Mouse (Mus musculus) hindbrain, embryonic 12.5 days (tissue): Measurements from ENCODE around the gene Clcn7. TPM values are rescaled to one million over a fixed set of nuclear protein-coding genes. Genes with fewer than 3 reads are reported as not detected.

ENCODE experiments used
- ATAC-seq: fragments of 200-750 bp; cut with Nextera tagmentation; 2 replicates; pipeline ENCODE4 v1.8.0; 2017; ENCODE audit warnings: moderate TSS enrichment; ENCODE audit not compliant: low FRiP score
- H3K27ac ChIP-seq: fragments of 300-500 bp; sonication (generic); 2 replicates; pipeline ENCODE4 v1.5.1; 2016; ENCODE audit warnings: mild to moderate bottlenecking
- H3K27me3 ChIP-seq: fragments of 300-500 bp; sonication (generic); 2 replicates; pipeline ENCODE4 v1.6.1; 2016; ENCODE audit warnings: mild to moderate bottlenecking
- H3K36me3 ChIP-seq: fragments of 300-500 bp; sonication (generic); 2 replicates; pipeline ENCODE4 v1.6.1; 2016; ENCODE audit warnings: mild to moderate bottlenecking
- H3K4me1 ChIP-seq: fragments of 300-500 bp; sonication (generic); 2 replicates; pipeline ENCODE4 v1.6.1; 2016
- H3K4me2 ChIP-seq: fragments of 300-500 bp; sonication (generic); replicated peaks from 2 replicates; pipeline ENCODE4 v1.6.1; 2016; ENCODE audit warnings: mild to moderate bottlenecking
- H3K4me3 ChIP-seq: fragments of 300-500 bp; sonication (generic); 2 replicates; pipeline ENCODE4 v1.5.1; 2016; ENCODE audit warnings: mild to moderate bottlenecking
- H3K9ac ChIP-seq: fragments of 300-500 bp; sonication (generic); 2 replicates; pipeline ENCODE4 v1.6.1; 2016; ENCODE audit warnings: mild to moderate bottlenecking, moderate library complexity
- H3K9me3 ChIP-seq: fragments of 300-500 bp; sonication (generic); replicated peaks from 2 replicates; pipeline ENCODE4 v1.6.1; 2016; ENCODE audit warnings: mild to moderate bottlenecking
- WGBS: fragments of 180-500 bp; shearing (Covaris S2); methylation state at CpG from one replicate; pipeline ENCODE4 v1.1.7; 2016; 5-methylcytosine and 5-hydroxymethylcytosine counted together
- polyA plus RNA-seq: library from polyadenylated mRNA; unstranded; fragments of >200 nt; fragmentation: Nextera tagmentation; extraction: Ambion mirVana; gene quantifications from 2 replicates; pipeline ENCODE4 v1.2.1, GENCODE M21; 2016

Clcn7 gene
- 24.4 and 26.9 TPM in 2 replicates for polyA plus RNA-seq

DNA sequence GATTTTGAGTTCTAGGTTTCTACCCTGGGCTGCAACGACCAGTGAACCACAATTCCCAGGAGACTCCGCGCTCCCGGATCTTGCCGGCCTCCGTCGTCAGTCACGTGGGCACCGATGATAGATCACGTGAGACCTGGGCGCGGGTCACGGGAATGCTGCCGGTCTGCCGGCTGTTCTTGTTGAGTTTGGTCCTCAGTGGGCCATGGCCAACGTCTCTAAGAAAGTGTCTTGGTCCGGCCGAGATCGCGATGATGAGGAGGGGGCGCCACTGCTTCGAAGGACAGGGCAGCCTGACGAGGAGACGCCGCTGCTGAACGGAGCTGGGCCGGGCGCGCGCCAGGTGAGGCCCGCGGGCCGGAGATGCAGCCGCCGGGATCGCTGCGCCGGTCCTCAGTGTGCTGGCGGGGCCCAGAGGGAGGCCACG lies at the start of gene Clcn7:
Clcn7 (plus strand) TSS at position 117 of the 424 bp plus-strand sequence.
- Histone ChIP-seq H3K9ac (peak within 1 kb of the TSS; percentile 80), H3K9me3 (no peaks in the 10 kb centered on the region), H3K36me3 (no peaks in the 10 kb centered on the region; the same call in 1 of the 2 replicates), H3K4me1 (peaks cover 17% of the 10 kb centered on the region), H3K4me2 (peak within 1 kb of the TSS; percentile 76), H3K27me3 (no peaks in the 10 kb centered on the region), H3K27ac (no peak within 1 kb of the TSS), H3K4me3 (peak within 1 kb of the TSS; percentile 89)
- under 1% methylated on average over 36 of the region's 40 CpGs for WGBS
- peak; percentile 87 for ATAC-seq

DNA sequence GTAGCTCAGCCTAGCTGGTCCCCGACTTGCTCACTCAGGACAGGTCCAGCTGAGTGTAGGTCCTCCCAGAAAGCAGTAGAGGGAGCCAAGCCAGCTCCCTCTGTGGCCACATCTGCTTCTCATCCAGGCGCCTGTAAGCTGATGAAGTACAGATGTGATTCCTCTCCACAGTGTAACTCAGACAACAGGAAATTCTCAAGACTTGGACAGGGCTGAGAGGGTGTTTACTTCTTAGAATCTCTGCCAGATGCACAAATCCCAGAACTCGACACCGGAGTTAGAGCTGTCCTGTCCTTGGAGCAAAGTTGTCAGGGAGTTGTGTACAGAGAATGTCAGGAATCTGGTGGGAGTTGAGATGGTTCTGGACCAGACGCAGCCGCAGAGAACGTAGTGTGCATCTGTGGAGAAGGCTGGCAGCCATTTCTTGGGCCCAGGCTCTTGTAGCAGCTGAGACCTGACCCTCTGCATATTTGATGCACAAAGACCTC lies 49.7 kb upstream of the Clcn7 start, which contains the start of gene Tmem204:
Tmem204 (minus strand) TSS at position 148 of the 488 bp plus-strand sequence.
- H3K27me3 ChIP-seq: no peaks in the 10 kb centered on the region
- no peak for ATAC-seq
- 46% methylated on average over 7 of the region's 7 CpGs for WGBS
- H3K9me3 ChIP-seq: no peaks in the 10 kb centered on the region
- H3K27ac ChIP-seq: peak within 1 kb of the TSS; percentile 76
- H3K9ac ChIP-seq: no peak within 1 kb of the TSS
- H3K4me3 ChIP-seq: no peak within 1 kb of the TSS
- peaks cover 8% of the 10 kb centered on the region for H3K36me3 ChIP-seq
- no peak within 1 kb of the TSS for H3K4me2 ChIP-seq
- H3K4me1 ChIP-seq: peaks cover 6% of the 10 kb centered on the region; the same call in 1 of the 2 replicates

DNA sequence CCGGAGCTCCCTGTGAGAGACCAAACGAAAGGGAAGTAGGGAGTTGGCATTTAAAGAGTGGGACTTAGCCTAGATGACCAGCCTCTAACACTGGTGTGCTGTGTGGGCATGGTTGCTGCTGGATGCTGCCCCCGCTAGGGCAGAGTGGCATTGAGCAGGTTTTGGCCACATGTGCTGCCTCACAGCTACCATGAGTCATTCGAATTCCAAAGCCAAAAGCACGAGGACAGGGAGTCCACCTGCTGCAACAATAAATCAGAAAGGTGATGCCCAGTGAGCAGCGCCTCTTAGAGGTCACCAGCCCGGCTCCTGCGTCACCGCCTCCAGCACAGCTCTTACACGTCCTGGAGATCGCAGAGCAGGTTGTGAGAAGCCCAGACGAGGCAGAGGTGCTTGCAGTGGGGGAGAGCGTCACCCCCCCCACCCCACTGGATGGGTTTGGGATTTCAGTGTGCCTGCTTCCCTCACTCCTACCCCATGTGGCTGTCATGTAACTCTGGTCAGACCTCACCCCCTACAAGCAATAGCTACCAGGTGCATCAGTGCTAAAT lies 48.3 kb upstream of the Clcn7 start:
- WGBS: 82% methylated on average over 13 of the region's 13 CpGs
- no peak overlapping the region for H3K9ac ChIP-seq
- no peaks in the 10 kb centered on the region for H3K9me3 ChIP-seq
- ATAC-seq: no peak
- H3K4me3 ChIP-seq: no peak overlapping the region
- peaks cover 5% of the 10 kb centered on the region; the same call in 1 of the 2 replicates for H3K4me1 ChIP-seq
- H3K4me2 ChIP-seq: no peak overlapping the region
- peaks cover 22% of the 10 kb centered on the region for H3K36me3 ChIP-seq
- H3K27me3 ChIP-seq: no peaks in the 10 kb centered on the region
- H3K27ac ChIP-seq: peak overlapping the region; percentile 76; the same call in 1 of the 2 replicates

DNA sequence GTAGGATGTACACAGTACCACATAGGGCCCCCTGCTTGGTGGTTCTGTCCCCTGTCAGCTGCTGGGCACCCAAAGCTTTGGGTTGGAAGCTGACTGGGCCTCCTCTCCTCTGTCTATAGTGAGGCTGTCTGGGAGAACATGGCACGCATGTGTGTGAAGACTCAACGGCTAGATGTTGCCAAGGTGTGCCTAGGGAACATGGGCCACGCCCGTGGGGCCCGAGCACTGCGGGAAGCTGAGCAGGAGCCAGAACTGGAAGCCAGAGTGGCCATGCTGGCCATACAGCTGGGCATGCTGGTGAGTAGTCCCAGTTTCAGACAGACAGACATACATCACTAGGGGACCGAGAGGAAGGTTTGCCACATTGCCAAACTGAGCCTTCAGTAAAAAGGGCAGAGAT lies 46.5 kb upstream of the Clcn7 start:
- WGBS: 94% methylated on average over 7 of the region's 7 CpGs
- Histone ChIP-seq H3K27me3 (no peaks in the 10 kb centered on the region), H3K4me2 (no peak overlapping the region), H3K36me3 (peaks cover 33% of the 10 kb centered on the region), H3K27ac (no peak overlapping the region), H3K4me1 (peaks cover 4% of the 10 kb centered on the region; the same call in 1 of the 2 replicates), H3K9me3 (no peaks in the 10 kb centered on the region), H3K4me3 (no peak overlapping the region), H3K9ac (no peak overlapping the region)
- no peak for ATAC-seq

DNA sequence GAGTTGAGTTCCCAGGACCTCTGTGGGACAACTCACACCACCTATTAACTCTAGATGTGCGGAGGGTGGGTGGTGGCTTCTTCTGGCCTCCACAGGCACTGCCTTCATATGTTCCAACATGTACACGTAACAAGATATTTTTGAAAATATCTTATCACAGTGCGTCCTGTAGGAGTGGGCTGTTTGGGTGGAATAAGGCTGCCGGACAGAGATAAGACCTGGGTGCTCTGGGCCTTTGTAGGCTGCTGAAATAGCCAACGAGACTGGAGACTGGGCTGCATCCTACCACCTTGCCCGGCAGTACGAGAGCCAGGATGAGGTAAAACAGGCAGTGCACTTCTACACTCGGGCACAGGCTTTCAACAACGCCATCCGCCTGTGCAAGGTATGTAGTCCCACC lies 44.0 kb upstream of the Clcn7 start:
- 95% methylated on average over 10 of the region's 10 CpGs for WGBS
- no peak overlapping the region; the same call in 1 of the 2 replicates for H3K27ac ChIP-seq
- no peaks in the 10 kb centered on the region for H3K9me3 ChIP-seq
- no peak overlapping the region for H3K4me3 ChIP-seq
- ATAC-seq: no peak
- no peaks in the 10 kb centered on the region for H3K4me1 ChIP-seq
- peaks cover 55% of the 10 kb centered on the region for H3K36me3 ChIP-seq
- H3K4me2 ChIP-seq: no peak overlapping the region
- no peaks in the 10 kb centered on the region for H3K27me3 ChIP-seq
- H3K9ac ChIP-seq: no peak overlapping the region

DNA sequence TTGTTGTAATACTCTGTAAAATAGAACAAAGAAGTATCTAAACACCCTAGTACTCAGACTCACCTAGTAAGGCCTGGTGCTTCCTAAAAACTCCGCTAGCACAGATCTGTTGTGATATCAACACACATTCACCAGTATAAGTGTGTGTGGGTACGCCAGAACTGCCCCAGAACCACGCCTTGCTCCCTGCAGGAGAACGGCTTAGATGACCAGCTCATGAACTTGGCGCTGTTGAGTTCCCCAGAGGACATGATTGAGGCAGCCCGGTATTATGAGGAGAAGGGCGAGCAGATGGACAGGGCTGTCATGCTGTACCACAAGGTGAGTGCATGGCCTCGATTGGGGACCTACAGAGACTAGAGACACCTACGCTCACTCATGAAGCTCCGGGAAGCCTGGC lies 42.7 kb upstream of the Clcn7 start:
- H3K4me2 ChIP-seq: no peak overlapping the region
- H3K9ac ChIP-seq: no peak overlapping the region
- H3K9me3 ChIP-seq: no peaks in the 10 kb centered on the region
- H3K36me3 ChIP-seq: peaks cover 67% of the 10 kb centered on the region
- no peaks in the 10 kb centered on the region for H3K4me1 ChIP-seq
- no peak overlapping the region for H3K27ac ChIP-seq
- H3K4me3 ChIP-seq: no peak overlapping the region
- ATAC-seq: no peak
- H3K27me3 ChIP-seq: no peaks in the 10 kb centered on the region
- WGBS: 94% methylated on average over 10 of the region's 10 CpGs

DNA sequence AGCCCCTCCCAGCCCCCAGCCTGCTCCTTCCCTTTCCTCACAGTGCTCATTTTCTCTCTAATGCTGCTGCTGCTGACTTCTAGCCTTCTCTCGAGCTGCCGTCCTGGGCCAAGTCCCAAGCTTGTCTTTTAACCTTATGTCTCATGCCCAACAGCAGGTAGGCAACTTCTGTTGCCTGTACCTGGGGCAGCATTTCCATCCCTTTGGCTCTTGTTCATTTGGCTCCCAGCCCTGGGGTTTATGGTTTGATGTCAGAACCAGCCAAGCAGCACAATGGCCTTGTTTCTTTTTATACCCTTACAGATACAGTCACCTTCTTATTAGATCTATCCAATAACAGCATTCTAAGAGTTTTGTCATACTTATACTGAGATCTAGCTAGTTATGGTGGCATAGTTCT lies 37.0 kb upstream of the Clcn7 start:
- H3K9ac ChIP-seq: no peak overlapping the region
- H3K4me1 ChIP-seq: no peaks in the 10 kb centered on the region
- WGBS: 85% methylated on average over 2 of the region's 2 CpGs
- no peaks in the 10 kb centered on the region for H3K27me3 ChIP-seq
- no peak overlapping the region for H3K27ac ChIP-seq
- ATAC-seq: no peak
- no peak overlapping the region for H3K4me3 ChIP-seq
- H3K4me2 ChIP-seq: no peak overlapping the region
- peaks cover 73% of the 10 kb centered on the region for H3K36me3 ChIP-seq
- H3K9me3 ChIP-seq: no peaks in the 10 kb centered on the region

DNA sequence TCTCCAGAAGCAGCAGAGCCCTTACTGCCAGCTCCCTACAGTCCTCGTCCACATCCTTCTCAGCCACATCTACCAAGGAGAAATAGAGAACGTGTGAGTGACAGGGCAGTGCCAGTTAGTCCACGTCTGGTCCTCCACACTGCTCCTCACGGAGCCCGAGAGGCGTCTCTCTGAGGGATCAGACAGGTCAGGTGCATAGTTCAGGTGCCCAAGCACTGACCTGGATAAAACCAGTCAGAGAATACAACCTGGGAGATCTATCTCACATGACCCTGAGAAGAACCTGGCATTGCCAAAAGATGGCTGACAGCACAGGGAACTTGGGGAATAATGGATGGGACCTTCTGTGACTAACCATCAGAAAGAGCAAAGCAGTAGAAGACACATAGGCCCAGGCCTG lies 33.1 kb upstream of the Clcn7 start:
- H3K36me3 ChIP-seq: peaks cover 76% of the 10 kb centered on the region
- WGBS: 94% methylated on average over 6 of the region's 6 CpGs
- H3K4me3 ChIP-seq: no peak overlapping the region

DNA sequence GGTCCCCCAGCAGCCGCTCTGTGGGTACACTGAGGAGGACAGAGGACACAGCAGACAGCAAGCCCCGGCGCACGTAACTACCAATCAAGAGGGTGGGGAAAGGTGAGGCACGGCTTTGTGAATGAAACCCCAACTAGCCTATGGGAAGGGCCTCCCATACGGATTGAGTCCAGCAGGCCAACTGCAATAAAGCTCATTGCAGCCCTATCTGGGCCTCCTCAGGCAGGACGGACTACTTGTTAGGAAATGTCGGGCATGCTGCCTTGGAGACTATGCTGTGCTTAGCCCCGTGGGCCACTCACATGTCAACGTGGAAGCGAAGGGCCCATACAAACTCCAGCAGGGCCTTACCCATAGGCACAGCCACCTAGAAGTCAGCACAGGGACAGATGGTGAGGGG lies 31.9 kb upstream of the Clcn7 start:
- H3K4me2 ChIP-seq: no peak overlapping the region
- 93% methylated on average over 11 of the region's 11 CpGs for WGBS
- H3K9ac ChIP-seq: no peak overlapping the region
- no peaks in the 10 kb centered on the region for H3K4me1 ChIP-seq
- no peak overlapping the region for H3K4me3 ChIP-seq
- ATAC-seq: no peak
- no peaks in the 10 kb centered on the region for H3K9me3 ChIP-seq
- H3K36me3 ChIP-seq: peaks cover 84% of the 10 kb centered on the region
- no peak overlapping the region for H3K27ac ChIP-seq
- H3K27me3 ChIP-seq: no peaks in the 10 kb centered on the region

More for the DNA sequence above, 33.1 kb upstream of the Clcn7 start:
- H3K4me1 ChIP-seq: no peaks in the 10 kb centered on the region
- no peaks in the 10 kb centered on the region for H3K9me3 ChIP-seq
- ATAC-seq: no peak
- no peak overlapping the region for H3K9ac ChIP-seq
- no peaks in the 10 kb centered on the region for H3K27me3 ChIP-seq
- no peak overlapping the region for H3K4me2 ChIP-seq
- H3K27ac ChIP-seq: no peak overlapping the region

DNA sequence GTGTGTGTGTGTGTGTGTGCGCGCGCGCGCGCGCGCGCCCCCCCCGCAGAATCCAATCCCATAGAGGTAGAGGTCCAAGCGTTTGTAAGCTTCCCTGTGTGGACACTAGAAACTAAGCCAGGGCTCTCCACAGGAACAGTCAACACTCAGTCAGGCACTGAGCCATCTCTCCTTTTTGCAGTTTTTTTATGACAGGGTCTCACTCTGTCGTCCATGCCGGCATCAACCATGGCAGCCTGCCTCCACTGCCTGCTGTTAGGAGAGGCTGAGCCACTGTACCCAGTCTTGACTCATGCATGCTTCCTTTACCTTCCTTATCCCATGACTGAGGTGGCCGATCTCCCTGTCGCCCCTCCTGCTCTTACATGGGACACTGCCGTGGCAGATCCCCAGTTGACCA lies 25.4 kb upstream of the Clcn7 start:
- Histone ChIP-seq H3K9ac (no peak overlapping the region), H3K9me3 (no peaks in the 10 kb centered on the region), H3K4me1 (no peaks in the 10 kb centered on the region), H3K36me3 (peaks cover 81% of the 10 kb centered on the region), H3K4me2 (no peak overlapping the region), H3K27me3 (no peaks in the 10 kb centered on the region), H3K4me3 (no peak overlapping the region), H3K27ac (no peak overlapping the region)
- 95% methylated on average over 6 of the region's 16 CpGs for WGBS
- no peak for ATAC-seq

DNA sequence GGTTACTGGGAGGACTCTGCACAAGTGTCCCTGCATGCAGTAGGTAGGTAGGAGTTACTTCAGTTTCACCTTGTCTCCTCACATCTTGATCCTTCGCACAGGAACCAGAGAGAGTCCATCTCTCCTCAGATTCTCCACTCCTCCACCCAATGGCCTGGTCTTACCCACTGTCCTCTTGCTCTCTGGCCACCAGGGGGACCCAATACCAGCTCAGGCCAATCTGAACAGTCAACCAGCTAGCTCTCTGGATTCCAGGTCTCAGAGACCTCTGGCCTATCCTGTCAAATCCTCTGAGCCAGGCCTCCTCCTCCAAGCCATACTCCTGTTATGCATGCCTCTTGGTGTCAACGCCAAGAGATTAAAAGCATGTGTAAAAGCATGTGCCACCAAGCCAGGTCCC lies 23.6 kb upstream of the Clcn7 start:
- WGBS: 91% methylated on average over 2 of the region's 2 CpGs

DNA sequence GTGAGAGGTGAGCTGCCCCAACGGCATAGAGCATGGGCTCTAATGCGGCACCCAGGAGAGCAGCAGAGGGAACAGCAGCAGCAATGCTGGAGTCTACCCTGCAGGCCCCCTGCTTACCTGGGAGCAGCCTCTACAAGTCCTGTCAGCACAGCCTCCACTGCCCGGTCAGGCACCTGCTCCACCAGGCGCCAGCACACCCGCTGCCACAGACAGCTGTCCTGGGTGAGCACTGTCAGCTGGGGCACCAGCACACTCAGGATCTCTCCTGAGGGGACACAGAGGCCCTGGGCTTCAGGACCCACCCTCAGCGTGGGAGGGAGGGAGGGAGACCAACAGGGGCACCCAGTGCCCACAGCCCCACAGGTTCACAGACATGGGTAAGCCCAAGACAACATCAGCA lies 22.6 kb upstream of the Clcn7 start:
- H3K9me3 ChIP-seq: no peaks in the 10 kb centered on the region
- H3K27me3 ChIP-seq: no peaks in the 10 kb centered on the region
- no peak overlapping the region for H3K27ac ChIP-seq
- 96% methylated on average over 6 of the region's 6 CpGs for WGBS
- no peak overlapping the region for H3K4me2 ChIP-seq
- no peak for ATAC-seq
- H3K4me3 ChIP-seq: no peak overlapping the region
- H3K4me1 ChIP-seq: peaks cover 7% of the 10 kb centered on the region
- no peak overlapping the region for H3K9ac ChIP-seq
- H3K36me3 ChIP-seq: peaks cover 63% of the 10 kb centered on the region

More for the DNA sequence above, 23.6 kb upstream of the Clcn7 start:
- ATAC-seq: no peak
- no peaks in the 10 kb centered on the region for H3K9me3 ChIP-seq
- H3K36me3 ChIP-seq: peaks cover 73% of the 10 kb centered on the region
- peak overlapping the region; percentile 32; the same call in 1 of the 2 replicates for H3K9ac ChIP-seq
- H3K4me1 ChIP-seq: peaks cover 1% of the 10 kb centered on the region
- no peak overlapping the region for H3K27ac ChIP-seq
- no peak overlapping the region for H3K4me3 ChIP-seq
- H3K4me2 ChIP-seq: no peak overlapping the region
- no peaks in the 10 kb centered on the region for H3K27me3 ChIP-seq

DNA sequence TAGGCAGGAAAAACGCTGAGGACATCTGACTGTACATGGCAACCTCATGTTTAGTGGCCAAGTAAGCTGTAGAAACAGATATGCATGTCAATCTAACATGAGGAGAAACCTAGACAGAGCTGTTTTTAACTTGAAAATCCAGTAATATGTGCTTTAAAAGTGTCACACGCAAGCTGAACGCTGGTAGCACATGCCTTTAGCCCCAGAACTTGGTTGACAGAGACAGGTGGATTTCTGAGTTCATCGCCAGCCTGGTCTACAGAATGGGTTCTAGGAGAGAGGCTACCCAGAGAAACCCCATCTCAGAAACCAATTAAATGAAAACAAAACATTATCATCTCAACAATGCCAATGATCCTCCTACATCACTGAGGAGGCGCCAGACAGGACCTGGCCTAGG lies 22.0 kb upstream of the Clcn7 start:
- H3K27ac ChIP-seq: no peak overlapping the region
- no peak overlapping the region for H3K4me2 ChIP-seq
- H3K4me1 ChIP-seq: peaks cover 9% of the 10 kb centered on the region
- ATAC-seq: no peak
- H3K27me3 ChIP-seq: no peaks in the 10 kb centered on the region
- no peaks in the 10 kb centered on the region for H3K9me3 ChIP-seq
- peaks cover 57% of the 10 kb centered on the region for H3K36me3 ChIP-seq
- H3K4me3 ChIP-seq: no peak overlapping the region
- H3K9ac ChIP-seq: no peak overlapping the region
- 95% methylated on average over 5 of the region's 5 CpGs for WGBS
